Mouse (Mus musculus) limb, embryonic 12.5 days (tissue): ENCODE measurements around the gene Slc25a54. TPM values are rescaled to one million over a fixed set of nuclear protein-coding genes. Genes with fewer than 3 reads are reported as not detected.

Experiments
- ATAC-seq: fragments of 200-750 bp; cut with Nextera tagmentation; 2 replicates; pipeline ENCODE4 v1.8.0; 2017; ENCODE audit warnings: low read depth, moderate TSS enrichment; ENCODE audit not compliant: insufficient number of reproducible peaks, insufficient read depth, low FRiP score, low TSS enrichment
- H3K27ac ChIP-seq: fragments of 300-500 bp; sonication (generic); 2 replicates; pipeline ENCODE4 v1.5.1; 2016; ENCODE audit warnings: mild to moderate bottlenecking, moderate library complexity
- H3K27me3 ChIP-seq: fragments of 300-500 bp; sonication (generic); 2 replicates; pipeline ENCODE4 v1.6.1; 2016; ENCODE audit warnings: mild to moderate bottlenecking, moderate library complexity
- H3K36me3 ChIP-seq: fragments of 300-500 bp; sonication (generic); 2 replicates; pipeline ENCODE4 v1.6.1; 2016; ENCODE audit warnings: mild to moderate bottlenecking, moderate library complexity
- H3K4me1 ChIP-seq: fragments of 300-500 bp; sonication (generic); replicated peaks from 2 replicates; pipeline ENCODE4 v1.6.1; 2016
- H3K4me2 ChIP-seq: fragments of 300-500 bp; sonication (generic); 2 replicates; pipeline ENCODE4 v1.6.1; 2016; ENCODE audit warnings: mild to moderate bottlenecking, moderate library complexity
- H3K4me3 ChIP-seq: fragments of 300-500 bp; sonication (generic); replicated peaks from 2 replicates; pipeline ENCODE4 v1.5.1; 2016; ENCODE audit warnings: mild to moderate bottlenecking
- H3K9ac ChIP-seq: fragments of 300-500 bp; sonication (generic); replicated peaks from 2 replicates; pipeline ENCODE4 v1.6.1; 2016; ENCODE audit warnings: mild to moderate bottlenecking, moderate library complexity
- H3K9me3 ChIP-seq: fragments of 300-500 bp; sonication (generic); 2 replicates; pipeline ENCODE4 v1.6.1; 2016; ENCODE audit warnings: mild to moderate bottlenecking, moderate library complexity
- WGBS: fragments of 180-500 bp; shearing (Covaris S2); methylation state at CpG from one replicate; pipeline ENCODE4 v1.1.7; 2016; 5-methylcytosine and 5-hydroxymethylcytosine counted together
- polyA plus RNA-seq: library from polyadenylated mRNA; unstranded; fragments of >200 nt; fragmentation: Nextera tagmentation; extraction: Ambion mirVana; gene quantifications from 2 replicates; pipeline ENCODE4 v1.2.1, GENCODE M21; 2016

The Slc25a54 gene
- polyA plus RNA-seq, 1 experiment from 2014 or later = not detected

DNA sequence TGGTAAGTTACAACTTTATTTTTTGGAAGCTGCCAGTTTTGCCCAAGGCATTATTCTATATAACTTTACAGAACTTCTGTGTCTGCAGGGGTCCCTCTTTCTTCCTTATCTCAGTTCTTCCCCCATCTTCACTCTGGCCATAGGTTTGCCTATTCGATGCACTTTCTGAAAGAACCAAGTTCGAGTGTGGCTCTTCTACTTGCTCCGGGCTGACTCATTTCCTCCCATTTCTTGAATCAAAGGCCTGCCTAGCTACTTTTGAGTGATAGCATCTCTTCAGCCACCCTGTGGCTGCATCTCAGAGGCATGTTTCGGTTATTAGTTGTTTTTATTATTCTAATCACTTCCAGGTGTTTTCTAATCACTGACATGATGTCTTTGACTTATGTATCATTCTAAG lies 43.8 kb downstream of the Slc25a54 start:
- 35% methylated on average over 4 of the region's 4 CpGs for WGBS
- Histone ChIP-seq H3K36me3 (peaks cover 15% of the 10 kb centered on the region; the same call in 1 of the 2 replicates), H3K4me1 (peaks cover 16% of the 10 kb centered on the region), H3K27me3 (no peaks in the 10 kb centered on the region), H3K9me3 (no peaks in the 10 kb centered on the region), H3K4me3 (peak overlapping the region; percentile 83), H3K4me2 (peak overlapping the region; percentile 67), H3K27ac (no peak overlapping the region), H3K9ac (peak overlapping the region; percentile 94; the same call in 1 of the 2 replicates)
- ATAC-seq = no peak

GRCm38 (mm10) chr3:109125531-109125930 lies 45.3 kb downstream of the Slc25a54 start:
- no peak for ATAC-seq

GRCm38 (mm10) chr3:109129768-109130167 lies 49.5 kb downstream of the Slc25a54 start:
- 76% methylated on average over 5 of the region's 5 CpGs for WGBS
- H3K4me2 ChIP-seq = no peak overlapping the region
- H3K9me3 ChIP-seq = 0 out of 2 replicates have a peak, but pooled peaks cover 7% of the 10 kb centered on the region
- H3K4me3 ChIP-seq = no peak overlapping the region
- no peak for ATAC-seq
- H3K27me3 ChIP-seq = no peaks in the 10 kb centered on the region
- peaks cover 28% of the 10 kb centered on the region; the same call in 1 of the 2 replicates for H3K36me3 ChIP-seq
- H3K27ac ChIP-seq = no peak overlapping the region
- 0 out of 2 replicates have a peak, but pooled peaks cover 6% of the 10 kb centered on the region for H3K4me1 ChIP-seq
- no peak overlapping the region for H3K9ac ChIP-seq

More at GRCm38 (mm10) chr3:109125531-109125930, 45.3 kb downstream of the Slc25a54 start:
- 86% methylated on average over 6 of the region's 6 CpGs for WGBS
- Histone ChIP-seq H3K36me3 (peaks cover 20% of the 10 kb centered on the region; the same call in 1 of the 2 replicates), H3K4me3 (no peak overlapping the region), H3K9ac (no peak overlapping the region), H3K9me3 (no peaks in the 10 kb centered on the region), H3K4me1 (peaks cover 16% of the 10 kb centered on the region), H3K4me2 (no peak overlapping the region), H3K27me3 (no peaks in the 10 kb centered on the region), H3K27ac (no peak overlapping the region)

DNA sequence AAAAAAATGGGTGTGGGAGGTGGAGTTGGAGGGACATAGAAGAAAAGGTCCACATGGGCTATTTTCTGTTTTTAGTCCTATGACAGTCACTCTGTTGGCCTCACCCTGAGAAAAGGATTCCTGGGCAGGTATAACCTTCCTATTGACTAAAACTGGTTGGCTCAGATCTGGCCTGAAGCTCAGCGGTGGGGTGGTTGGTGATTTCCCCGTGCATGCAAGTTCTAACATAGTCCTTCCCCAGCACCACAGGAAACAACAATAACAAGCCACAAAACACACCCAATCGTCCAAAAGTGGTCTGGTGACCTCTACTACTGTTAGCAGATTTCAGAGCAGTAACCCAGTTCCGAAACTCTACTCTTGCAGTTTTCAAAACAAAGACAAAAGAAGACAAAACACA lies 52.7 kb downstream of the Slc25a54 start:
- Histone ChIP-seq H3K27ac (no peak overlapping the region), H3K4me1 (no peaks in the 10 kb centered on the region), H3K4me2 (no peak overlapping the region), H3K9me3 (0 out of 2 replicates have a peak, but pooled peaks cover 7% of the 10 kb centered on the region), H3K27me3 (no peaks in the 10 kb centered on the region), H3K9ac (no peak overlapping the region), H3K4me3 (no peak overlapping the region), H3K36me3 (peaks cover 22% of the 10 kb centered on the region; the same call in 1 of the 2 replicates)
- no peak for ATAC-seq
- 91% methylated on average over 4 of the region's 4 CpGs for WGBS

- WGBS = 96% methylated on average over 15 of the region's 15 CpGs
- H3K27me3 ChIP-seq = no peaks in the 10 kb centered on the region
These were observed 53.8 kb downstream of the Slc25a54 start for GRCm38 (mm10) chr3:109134036-109134435.

DNA sequence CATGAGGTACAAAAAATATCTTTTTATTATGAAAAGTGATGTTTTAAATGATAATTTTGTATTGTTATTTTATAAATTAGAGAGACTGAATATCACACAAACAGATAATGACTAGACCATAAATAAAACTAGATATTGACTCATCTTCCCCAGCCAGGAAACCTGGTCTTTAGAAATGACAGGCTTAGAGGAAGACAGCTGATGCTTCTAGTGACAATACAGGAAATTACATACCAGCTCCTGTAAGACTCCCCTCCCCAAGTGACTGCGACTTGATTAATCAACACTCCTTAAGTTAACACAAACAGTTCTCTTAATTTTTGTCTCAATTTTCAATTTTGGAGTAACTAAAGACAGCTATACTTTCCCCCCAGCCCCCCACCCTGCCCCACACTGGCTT lies 55.1 kb downstream of the Slc25a54 start:
- Histone ChIP-seq H3K9ac (no peak overlapping the region), H3K36me3 (peaks cover 18% of the 10 kb centered on the region; the same call in 1 of the 2 replicates), H3K27ac (no peak overlapping the region), H3K4me1 (no peaks in the 10 kb centered on the region), H3K4me2 (no peak overlapping the region), H3K4me3 (no peak overlapping the region), H3K9me3 (0 out of 2 replicates have a peak, but pooled peaks cover 7% of the 10 kb centered on the region), H3K27me3 (no peaks in the 10 kb centered on the region)
- ATAC-seq = no peak
- 91% methylated on average over 1 of the region's 1 CpGs for WGBS

More at GRCm38 (mm10) chr3:109134036-109134435, 53.8 kb downstream of the Slc25a54 start:
- H3K27ac ChIP-seq = no peak overlapping the region
- no peak for ATAC-seq
- peaks cover 22% of the 10 kb centered on the region; the same call in 1 of the 2 replicates for H3K36me3 ChIP-seq
- H3K4me1 ChIP-seq = no peaks in the 10 kb centered on the region
- no peak overlapping the region for H3K4me3 ChIP-seq
- 0 out of 2 replicates have a peak, but pooled peaks cover 7% of the 10 kb centered on the region for H3K9me3 ChIP-seq
- H3K4me2 ChIP-seq = no peak overlapping the region
- H3K9ac ChIP-seq = no peak overlapping the region

- 84% methylated on average over 4 of the region's 4 CpGs for WGBS
- Histone ChIP-seq H3K9me3 (no peaks in the 10 kb centered on the region), H3K4me2 (no peak overlapping the region), H3K4me1 (peaks cover 13% of the 10 kb centered on the region), H3K36me3 (0 out of 2 replicates have a peak, but pooled peaks cover 4% of the 10 kb centered on the region), H3K4me3 (no peak overlapping the region), H3K27ac (no peak overlapping the region), H3K9ac (no peak overlapping the region), H3K27me3 (no peaks in the 10 kb centered on the region)
- ATAC-seq = no peak
These were observed 72.3 kb downstream of the Slc25a54 start for GRCm38 (mm10) chr3:109152561-109152960.

- Histone ChIP-seq H3K4me1 (peaks cover 15% of the 10 kb centered on the region), H3K27ac (no peak overlapping the region), H3K4me3 (no peak overlapping the region), H3K9me3 (no peaks in the 10 kb centered on the region), H3K36me3 (peaks cover 7% of the 10 kb centered on the region; the same call in 1 of the 2 replicates), H3K4me2 (no peak overlapping the region), H3K27me3 (no peaks in the 10 kb centered on the region), H3K9ac (no peak overlapping the region)
- no peak for ATAC-seq
- WGBS = 97% methylated on average over 6 of the region's 6 CpGs
These were observed 73.1 kb downstream of the Slc25a54 start for GRCm38 (mm10) chr3:109153410-109153809.

DNA sequence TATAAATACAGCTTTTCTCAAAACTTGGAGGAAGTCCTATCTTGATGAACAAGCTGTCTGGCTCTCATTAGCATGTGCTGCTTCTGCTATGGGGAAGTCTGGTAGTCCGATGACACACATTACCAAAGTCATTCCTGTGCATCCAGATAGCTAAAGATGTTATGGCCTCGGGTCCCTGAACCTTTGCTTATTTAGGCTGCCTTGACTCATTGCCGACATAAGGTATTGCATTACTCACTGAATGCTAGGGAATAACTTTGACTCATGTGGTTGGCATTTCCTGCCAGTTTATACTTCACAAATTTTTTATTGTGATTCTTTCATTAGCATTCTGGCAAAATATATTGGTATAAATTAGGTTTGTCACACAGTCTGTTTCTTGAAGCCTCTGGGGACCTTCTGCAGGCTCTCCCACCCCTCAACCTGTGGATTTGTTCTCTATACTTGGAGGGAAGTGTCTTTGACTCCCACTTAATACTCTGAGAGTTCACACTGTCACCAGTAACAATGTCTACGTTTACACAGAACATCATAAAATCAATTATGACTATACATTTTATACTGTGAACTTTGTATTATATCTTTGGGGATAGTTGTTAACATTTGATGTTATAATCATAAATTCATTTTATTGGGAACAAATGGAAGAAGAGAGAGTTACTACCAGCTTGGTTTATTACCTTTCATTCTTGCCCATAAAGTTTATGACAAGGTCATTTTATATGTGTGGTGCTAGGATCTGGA lies 75.8 kb downstream of the Slc25a54 start:
- peaks cover 15% of the 10 kb centered on the region for H3K4me1 ChIP-seq
- peaks cover 32% of the 10 kb centered on the region for H3K36me3 ChIP-seq
- no peaks in the 10 kb centered on the region for H3K9me3 ChIP-seq
- WGBS = 47% methylated on average over 4 of the region's 4 CpGs
- H3K4me2 ChIP-seq = no peak overlapping the region
- no peak overlapping the region for H3K27ac ChIP-seq
- no peak overlapping the region for H3K9ac ChIP-seq
- H3K27me3 ChIP-seq = no peaks in the 10 kb centered on the region
- ATAC-seq = no peak; the same call in 1 of the 2 replicates
- H3K4me3 ChIP-seq = no peak overlapping the region

DNA sequence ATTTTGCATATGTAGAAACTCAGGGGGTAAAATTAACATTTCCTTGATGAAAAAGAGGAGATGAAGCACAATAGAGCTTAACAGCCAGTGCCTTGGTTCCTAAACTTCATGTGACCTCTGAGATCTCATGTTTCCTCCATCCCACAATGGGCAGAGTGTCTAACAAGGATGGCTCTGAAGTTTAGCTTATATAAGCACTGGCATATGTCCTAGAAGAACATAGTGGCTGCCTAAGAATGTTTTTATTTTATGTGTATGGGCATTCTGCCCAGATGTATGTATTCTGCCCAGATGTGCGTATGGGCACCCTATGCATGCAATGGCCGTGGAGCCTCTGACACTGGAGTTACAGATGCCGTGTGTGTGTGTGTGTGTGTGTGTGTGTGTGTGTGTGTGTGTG lies 77.2 kb downstream of the Slc25a54 start:
- no peak overlapping the region for H3K27ac ChIP-seq
- peaks cover 15% of the 10 kb centered on the region for H3K4me1 ChIP-seq
- no peak for ATAC-seq
- peaks cover 35% of the 10 kb centered on the region for H3K36me3 ChIP-seq
- WGBS = 83% methylated on average over 3 of the region's 3 CpGs
- H3K4me3 ChIP-seq = no peak overlapping the region
- no peak overlapping the region for H3K4me2 ChIP-seq
- H3K9me3 ChIP-seq = no peaks in the 10 kb centered on the region
- H3K9ac ChIP-seq = no peak overlapping the region
- no peaks in the 10 kb centered on the region for H3K27me3 ChIP-seq

GRCm38 (mm10) chr3:109164088-109164487 lies 83.8 kb downstream of the Slc25a54 start:
- Histone ChIP-seq H3K9ac (no peak overlapping the region), H3K4me1 (no peaks in the 10 kb centered on the region), H3K36me3 (peaks cover 58% of the 10 kb centered on the region), H3K4me3 (no peak overlapping the region), H3K4me2 (no peak overlapping the region), H3K27me3 (no peaks in the 10 kb centered on the region), H3K9me3 (no peaks in the 10 kb centered on the region), H3K27ac (no peak overlapping the region)
- ATAC-seq = no peak
- 90% methylated on average over 2 of the region's 2 CpGs for WGBS
